Mouse (Mus musculus) cerebellum, adult 2 months (tissue): ENCODE measurements around the gene Sema5b. TPM values are rescaled to one million over a fixed set of nuclear protein-coding genes. Genes with fewer than 3 reads are reported as not detected.

Experiments used
- DNase-seq, 2 experiments: peaks; one replicate each; pipeline ENCODE4 v3.0.0; 2021
- H3K27ac ChIP-seq: fragments of 200-500 bp; 2 replicates; pipeline ENCODE4 v1.5.1; 2012; ENCODE audit warnings: low read length, control low read depth, inconsistent platforms; ENCODE audit not compliant: insufficient read depth
- H3K27me3 ChIP-seq: fragments of 200-500 bp; 2 replicates; pipeline ENCODE4 v1.6.1; 2012; ENCODE audit warnings: inconsistent platforms, mild to moderate bottlenecking, low read length, moderate library complexity; ENCODE audit not compliant: control insufficient read depth, insufficient read depth
- H3K4me1 ChIP-seq: fragments of 200-500 bp; 2 replicates; pipeline ENCODE4 v1.6.1; 2011; ENCODE audit warnings: low read length; ENCODE audit not compliant: control insufficient read depth, insufficient read depth
- H3K4me3 ChIP-seq: fragments of 200-500 bp; replicated peaks from 2 replicates; pipeline ENCODE3; 2011; ENCODE audit warnings: mild to moderate bottlenecking, low read depth, low read length, control low read depth; ENCODE audit not compliant: insufficient read depth
- CTCF ChIP-seq: fragments of 200-500 bp; IDR thresholded peaks from 2 replicates; pipeline ENCODE4 v1.5.1; 2011; ENCODE audit warnings: low read depth, mild to moderate bottlenecking, control low read depth, low read length, moderate library complexity, borderline replicate concordance; ENCODE audit not compliant: insufficient read depth
- POLR2A ChIP-seq: fragments of 200-500 bp; IDR thresholded peaks from 2 replicates; pipeline ENCODE4 v1.6.1; 2011; ENCODE audit warnings: low read length, control low read depth, borderline replicate concordance; ENCODE audit not compliant: insufficient read depth
- WGBS: fragments of 180-500 bp; shearing (Covaris S2); methylation state at CpG from one replicate; pipeline ENCODE4 v1.1.7; 2018; 5-methylcytosine and 5-hydroxymethylcytosine counted together
- polyA plus RNA-seq: library from polyadenylated mRNA; depleted of rRNA; stranded (reverse); fragments of >200 nt; gene quantifications from 2 replicates; pipeline ENCODE4 v1.2.3, GENCODE M21; 2012

Sema5b gene
- polyA plus RNA-seq, 1 experiment: 13.5 TPM

- H3K27ac ChIP-seq: no peak overlapping the region
- TF ChIP-seq POLR2A (no peak), CTCF (no peak)
- H3K27me3 ChIP-seq: no peaks in the 10 kb centered on the region
- H3K4me1 ChIP-seq: peaks cover 15% of the 10 kb centered on the region
- 84% methylated on average over 8 of the region's 8 CpGs for WGBS
- DNase-seq: no peak
- no peak overlapping the region for H3K4me3 ChIP-seq
Observed at GRCm38 (mm10) chr16:35677511-35678113, 136.7 kb downstream of the Sema5b start.

- WGBS: 46% methylated on average over 3 of the region's 3 CpGs
Observed at GRCm38 (mm10) chr16:35678476-35678875, 137.5 kb downstream of the Sema5b start.

GRCm38 (mm10) chr16:35681327-35682108, 140.6 kb downstream of the Sema5b start:
- peak; percentile 56 to 62 for DNase-seq
- peaks cover 15% of the 10 kb centered on the region for H3K4me1 ChIP-seq
- TF ChIP-seq CTCF: no peak
- no peak for TF ChIP-seq POLR2A
- H3K4me3 ChIP-seq: no peak overlapping the region
- H3K27me3 ChIP-seq: no peaks in the 10 kb centered on the region
- WGBS: 31% methylated on average over 17 of the region's 17 CpGs
- H3K27ac ChIP-seq: no peak overlapping the region

More at GRCm38 (mm10) chr16:35678476-35678875, 137.5 kb downstream of the Sema5b start:
- no peak overlapping the region for H3K27ac ChIP-seq
- no peak overlapping the region for H3K4me3 ChIP-seq
- peaks cover 15% of the 10 kb centered on the region for H3K4me1 ChIP-seq
- TF ChIP-seq POLR2A (no peak), CTCF (no peak)
- H3K27me3 ChIP-seq: no peaks in the 10 kb centered on the region
- DNase-seq: no peak

DNA sequence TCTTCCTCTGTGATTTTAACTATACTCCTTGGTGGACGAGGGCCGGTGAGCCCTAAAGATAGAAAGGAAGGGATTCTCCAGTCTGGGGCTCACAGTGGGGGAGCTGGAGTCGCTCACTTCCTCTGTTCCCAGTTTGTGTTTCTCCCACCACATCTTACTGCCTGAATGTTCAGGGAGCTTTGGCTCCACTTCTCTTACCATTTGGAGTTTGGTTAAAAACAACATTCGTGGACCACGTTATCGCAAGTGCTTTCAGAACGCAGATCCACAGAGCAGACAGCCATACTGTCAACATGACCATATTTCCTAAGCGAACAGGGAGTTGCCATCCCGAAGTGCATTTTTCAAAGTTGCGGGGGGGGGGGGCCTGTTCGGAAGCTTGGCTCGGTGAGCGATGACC, 144.1 kb downstream of the Sema5b start:
- no peak overlapping the region for H3K27ac ChIP-seq
- H3K4me3 ChIP-seq: no peak overlapping the region
- H3K4me1 ChIP-seq: peaks cover 18% of the 10 kb centered on the region
- DNase-seq: no peak
- WGBS: 84% methylated on average over 13 of the region's 13 CpGs
- no peak for TF ChIP-seq CTCF
- no peak for TF ChIP-seq POLR2A
- H3K27me3 ChIP-seq: no peaks in the 10 kb centered on the region

DNA sequence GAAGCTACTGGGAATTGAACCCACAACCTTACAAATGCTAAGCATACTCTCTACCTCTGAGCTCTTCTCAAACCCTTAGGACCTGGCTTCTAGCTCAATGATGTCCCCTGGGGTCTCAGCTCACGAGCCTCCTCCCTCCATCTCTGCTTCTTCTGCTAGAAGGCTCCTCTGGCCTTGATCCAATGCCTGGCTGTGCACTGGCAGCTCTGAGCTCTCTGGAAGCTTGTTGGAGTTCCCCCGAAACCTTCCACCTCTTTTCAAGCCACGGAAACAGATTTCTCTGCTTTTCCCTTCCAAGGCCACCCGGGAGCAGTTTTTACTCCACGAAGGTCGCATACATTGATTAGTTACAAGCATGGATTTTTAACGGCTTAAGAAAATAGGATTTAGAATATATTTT, 145.5 kb downstream of the Sema5b start:
- WGBS: 4% methylated on average over 7 of the region's 7 CpGs
- DNase-seq: peak; percentile 45 to 51
- Histone ChIP-seq H3K4me1 (peaks cover 7% of the 10 kb centered on the region), H3K27ac (no peak overlapping the region), H3K4me3 (no peak overlapping the region), H3K27me3 (no peaks in the 10 kb centered on the region)
- TF ChIP-seq CTCF (no peak), POLR2A (no peak)

- WGBS: 94% methylated on average over 7 of the region's 7 CpGs
- no peak overlapping the region for H3K27ac ChIP-seq
- DNase-seq: no peak
- no peaks in the 10 kb centered on the region for H3K27me3 ChIP-seq
- H3K4me1 ChIP-seq: peaks cover 3% of the 10 kb centered on the region; the same call in 1 of the 2 replicates
- H3K4me3 ChIP-seq: no peak overlapping the region
- no peak for TF ChIP-seq CTCF
- TF ChIP-seq POLR2A: no peak
Observed at GRCm38 (mm10) chr16:35691606-35692005, 150.7 kb downstream of the Sema5b start.

GRCm38 (mm10) chr16:35694250-35694846, 153.4 kb downstream of the Sema5b start:
- H3K27ac ChIP-seq: no peak overlapping the region
- H3K4me1 ChIP-seq: no peaks in the 10 kb centered on the region
- H3K27me3 ChIP-seq: no peaks in the 10 kb centered on the region
- no peak for DNase-seq
- 86% methylated on average over 13 of the region's 13 CpGs for WGBS
- TF ChIP-seq CTCF: no peak
- TF ChIP-seq POLR2A: no peak
- no peak overlapping the region for H3K4me3 ChIP-seq

DNA sequence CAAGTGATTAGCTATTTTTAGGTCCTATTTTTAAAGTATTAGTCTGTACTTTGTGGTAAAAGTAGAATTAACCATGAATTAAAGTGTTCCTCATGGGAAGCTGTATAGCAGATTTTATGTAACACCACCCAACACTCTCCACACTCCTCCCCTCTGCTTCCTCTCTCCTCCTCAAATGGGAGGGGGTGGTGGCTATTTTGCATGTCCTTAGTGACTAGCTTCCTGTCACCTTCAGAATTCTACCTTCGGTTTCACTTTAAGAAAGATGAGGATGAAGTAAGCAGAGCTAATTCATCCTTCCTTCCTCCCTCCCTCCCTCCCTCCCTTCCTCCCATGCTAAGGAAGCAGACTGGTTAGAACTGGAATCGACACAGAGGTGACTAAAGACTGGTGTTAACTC, 155.2 kb downstream of the Sema5b start:
- Histone ChIP-seq H3K4me3 (no peak overlapping the region), H3K27ac (no peak overlapping the region), H3K27me3 (no peaks in the 10 kb centered on the region), H3K4me1 (no peaks in the 10 kb centered on the region)
- no peak for TF ChIP-seq POLR2A
- TF ChIP-seq CTCF: no peak
- WGBS: 85% methylated on average over 2 of the region's 2 CpGs
- DNase-seq: no peak

GRCm38 (mm10) chr16:35701823-35702222, 160.9 kb downstream of the Sema5b start:
- no peak for DNase-seq
- Histone ChIP-seq H3K4me3 (no peak overlapping the region), H3K4me1 (peaks cover 7% of the 10 kb centered on the region), H3K27ac (no peak overlapping the region), H3K27me3 (no peaks in the 10 kb centered on the region)
- WGBS: 72% methylated on average over 11 of the region's 11 CpGs
- no peak for TF ChIP-seq CTCF
- TF ChIP-seq POLR2A: no peak
